Mouse (Mus musculus): ENCODE data around the gene Slit3.

GRCm38 (mm10) chr11:35504916-35505315 lies 383.9 kb downstream of the Slit3 start:
- no peak for TF ChIP-seq CTCF (IDR thresholded peaks at IDR 0.05; ENCODE audit: low read depth)
- TF ChIP-seq EP300 (IDR thresholded peaks at IDR 0.05; ENCODE audit: low read depth) = no peak
